Mouse (Mus musculus): ENCODE measurements around the gene Gadd45g.

DNA sequence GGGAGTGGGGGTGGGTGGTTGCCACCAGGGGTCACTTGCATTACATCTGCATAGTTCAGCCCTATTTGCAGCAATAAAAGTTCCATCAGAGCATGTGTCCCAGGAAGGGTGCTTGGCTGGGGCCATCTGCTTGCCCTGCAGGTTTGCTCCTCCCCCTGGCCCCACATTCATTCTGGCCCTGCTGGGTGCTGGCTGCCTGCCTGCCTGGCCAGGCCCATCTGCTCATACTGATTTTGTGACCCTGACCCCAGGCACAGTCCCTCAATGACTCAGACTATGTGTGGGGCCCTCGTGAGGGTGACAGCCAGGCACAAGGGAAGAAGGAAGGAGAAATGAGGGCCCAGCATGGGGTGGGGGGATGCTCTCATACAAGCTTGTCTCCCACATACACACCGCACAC lies 12.9 kb upstream of the Gadd45g start:
- no peak for TF ChIP-seq USF1 (IDR thresholded peaks at IDR 0.05; ENCODE audit: low read depth)
- TF ChIP-seq CTCF (IDR thresholded peaks at IDR 0.05; ENCODE audit: control insufficient read depth, insufficient read depth, insufficient read length): no peak
- no peak for TF ChIP-seq MAX (IDR thresholded peaks at IDR 0.05)
